Mouse (Mus musculus) cerebellum, adult 2 months (tissue): ENCODE measurements around the gene 1700080E11Rik. TPM values are rescaled to one million over a fixed set of nuclear protein-coding genes. Genes with fewer than 3 reads are reported as not detected.

Experiments used
- DNase-seq, 2 experiments: peaks; one replicate each; pipeline ENCODE4 v3.0.0; 2021
- H3K27ac ChIP-seq: fragments of 200-500 bp; 2 replicates; pipeline ENCODE4 v1.5.1; 2012; ENCODE audit warnings: low read length, control low read depth, inconsistent platforms; ENCODE audit not compliant: insufficient read depth
- H3K27me3 ChIP-seq: fragments of 200-500 bp; 2 replicates; pipeline ENCODE4 v1.6.1; 2012; ENCODE audit warnings: inconsistent platforms, mild to moderate bottlenecking, low read length, moderate library complexity; ENCODE audit not compliant: control insufficient read depth, insufficient read depth
- H3K4me1 ChIP-seq: fragments of 200-500 bp; 2 replicates; pipeline ENCODE4 v1.6.1; 2011; ENCODE audit warnings: low read length; ENCODE audit not compliant: control insufficient read depth, insufficient read depth
- H3K4me3 ChIP-seq: fragments of 200-500 bp; replicated peaks from 2 replicates; pipeline ENCODE3; 2011; ENCODE audit warnings: mild to moderate bottlenecking, low read depth, low read length, control low read depth; ENCODE audit not compliant: insufficient read depth
- CTCF ChIP-seq: fragments of 200-500 bp; IDR thresholded peaks from 2 replicates; pipeline ENCODE4 v1.5.1; 2011; ENCODE audit warnings: low read depth, mild to moderate bottlenecking, control low read depth, low read length, moderate library complexity, borderline replicate concordance; ENCODE audit not compliant: insufficient read depth
- POLR2A ChIP-seq: fragments of 200-500 bp; IDR thresholded peaks from 2 replicates; pipeline ENCODE4 v1.6.1; 2011; ENCODE audit warnings: low read length, control low read depth, borderline replicate concordance; ENCODE audit not compliant: insufficient read depth
- WGBS: fragments of 180-500 bp; shearing (Covaris S2); methylation state at CpG from one replicate; pipeline ENCODE4 v1.1.7; 2018; 5-methylcytosine and 5-hydroxymethylcytosine counted together
- polyA plus RNA-seq: library from polyadenylated mRNA; depleted of rRNA; stranded (reverse); fragments of >200 nt; gene quantifications from 2 replicates; pipeline ENCODE4 v1.2.3, GENCODE M21; 2012; rRNA removed

Gene 1700080E11Rik
- polyA plus RNA-seq = not detected in 2 replicates

GRCm38 (mm10) chr9:105144992-105145391, at the start of gene 1700080E11Rik:
Gene 1700080E11Rik (minus strand): TSS chr9:105145092.
- WGBS = 77% methylated on average over 6 of the region's 6 CpGs
- H3K27me3 ChIP-seq = no peaks in the 10 kb centered on the region

GRCm38 (mm10) chr9:105186725-105187124, 41.8 kb upstream of the 1700080E11Rik start:
- no peak for DNase-seq
- 80% methylated on average over 3 of the region's 3 CpGs for WGBS
- H3K27me3 ChIP-seq = no peaks in the 10 kb centered on the region
- no peak overlapping the region for H3K4me3 ChIP-seq
- no peak for TF ChIP-seq POLR2A
- no peak for TF ChIP-seq CTCF
- H3K27ac ChIP-seq = no peak overlapping the region
- H3K4me1 ChIP-seq = no peaks in the 10 kb centered on the region

More at GRCm38 (mm10) chr9:105144992-105145391, at the start of gene 1700080E11Rik:
- no peak for DNase-seq
- Histone ChIP-seq H3K4me1 (no peaks in the 10 kb centered on the region), H3K4me3 (no peak within 1 kb of the TSS), H3K27ac (no peak within 1 kb of the TSS)
- TF ChIP-seq POLR2A (no peak), CTCF (no peak)

- no peaks in the 10 kb centered on the region for H3K4me1 ChIP-seq
- 88% methylated on average over 3 of the region's 3 CpGs for WGBS
- H3K27me3 ChIP-seq = no peaks in the 10 kb centered on the region
- no peak overlapping the region for H3K27ac ChIP-seq
- no peak overlapping the region for H3K4me3 ChIP-seq
- TF ChIP-seq POLR2A (no peak), CTCF (no peak)
- DNase-seq = no peak
These were observed 37.5 kb upstream of the 1700080E11Rik start for GRCm38 (mm10) chr9:105182392-105182791.

- whole genome bisulfite sequencing = 89% methylated on average over 6 of the region's 6 CpGs
- no peak for DNase-seq
- no peak overlapping the region for H3K4me3 ChIP-seq
- no peaks in the 10 kb centered on the region for H3K4me1 ChIP-seq
- no peak overlapping the region for H3K27ac ChIP-seq
- H3K27me3 ChIP-seq = no peaks in the 10 kb centered on the region
- TF ChIP-seq CTCF (no peak), POLR2A (no peak)
These were observed 5.7 kb downstream of the 1700080E11Rik start for GRCm38 (mm10) chr9:105139204-105139603.

- WGBS = 22% methylated on average over 1 of the region's 1 CpGs
- no peak for DNase-seq
- no peak for TF ChIP-seq CTCF
These were observed 8.5 kb downstream of the 1700080E11Rik start for GRCm38 (mm10) chr9:105136404-105136803.

GRCm38 (mm10) chr9:105134536-105134935, 10.4 kb downstream of the 1700080E11Rik start:
- TF ChIP-seq POLR2A (no peak), CTCF (no peak)
- 82% methylated on average over 5 of the region's 5 CpGs for WGBS
- Histone ChIP-seq H3K4me3 (no peak overlapping the region), H3K27me3 (no peaks in the 10 kb centered on the region), H3K4me1 (peaks cover 5% of the 10 kb centered on the region), H3K27ac (no peak overlapping the region)
- DNase-seq = no peak

More at GRCm38 (mm10) chr9:105136404-105136803, 8.5 kb downstream of the 1700080E11Rik start:
- Histone ChIP-seq H3K4me1 (no peaks in the 10 kb centered on the region), H3K27ac (no peak overlapping the region), H3K4me3 (no peak overlapping the region), H3K27me3 (no peaks in the 10 kb centered on the region)

- WGBS = 21% methylated on average over 5 of the region's 5 CpGs
- H3K4me1 ChIP-seq = peaks cover 5% of the 10 kb centered on the region
- TF ChIP-seq POLR2A = no peak
- TF ChIP-seq CTCF = no peak
- no peak overlapping the region; the same call in 1 of the 2 replicates for H3K27ac ChIP-seq
- no peak for DNase-seq
- H3K27me3 ChIP-seq = no peaks in the 10 kb centered on the region
- peak overlapping the region; percentile 65 for H3K4me3 ChIP-seq
These were observed 12.9 kb downstream of the 1700080E11Rik start for GRCm38 (mm10) chr9:105132002-105132367.

GRCm38 (mm10) chr9:105131253-105132001, 13.5 kb downstream of the 1700080E11Rik start, which contains the start of gene Nudt16:
Gene Nudt16 (minus strand): TSS chr9:105131824.
- DNase-seq = peak; percentile 90 to 93
- Histone ChIP-seq H3K4me1 (peaks cover 5% of the 10 kb centered on the region), H3K27me3 (no peaks in the 10 kb centered on the region), H3K4me3 (peak within 1 kb of the TSS; percentile 65), H3K27ac (peak within 1 kb of the TSS; percentile 42; the same call in 1 of the 2 replicates)
- no peak for TF ChIP-seq CTCF
- peak; percentile 70 for TF ChIP-seq POLR2A
- under 1% methylated on average over 60 of the region's 60 CpGs for WGBS
